Comparison of ENCODE assay signal across 9 mouse cellular contexts in the genomic region with DNA sequence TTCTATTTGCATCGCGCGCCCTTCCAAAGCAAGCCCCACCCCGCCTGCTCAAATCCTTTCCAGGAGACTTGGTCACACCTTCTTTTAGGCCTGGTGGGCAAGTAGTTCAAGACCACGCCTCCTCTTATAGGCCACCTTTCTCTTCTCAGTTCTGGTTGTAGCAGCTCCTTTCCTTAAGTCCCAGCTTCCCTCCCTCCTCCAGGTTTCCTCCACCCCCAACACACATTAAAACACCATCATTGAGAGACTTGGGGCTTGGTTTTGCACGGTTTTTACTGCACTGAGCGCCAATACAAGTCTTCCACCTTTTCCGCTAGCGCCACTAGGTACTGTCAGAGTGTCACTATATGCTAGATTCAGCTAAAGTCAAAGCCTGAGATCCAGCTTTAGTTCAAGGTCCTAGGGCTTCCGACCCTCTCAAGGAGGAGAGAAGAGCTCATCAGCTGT. TPM values are rescaled to one million over a fixed set of nuclear protein-coding genes. Genes with fewer than 3 reads are reported as not detected.
A peak's percentile ranks its signal among the peaks of the same experiment; 100 is the strongest.
DNase-seq lines count a peak whose midpoint lies in the region; ATAC-seq lines count a peak whose summit lies in the region.
"Had no signal": no experiment of that assay in that cellular context is flagged by ENCODE, and none has a peak within 500 bp of the region (broad histone marks: within the 10 kb centered on the region; RNA-seq: fewer than 3 reads in every experiment).

No protein-coding gene starts in this region.

- H3K4me2 ChIP-seq in kidney, embryonic 16.5 days (replicated peaks; ENCODE audit: low read depth, low read length), result peak overlapping the region; percentile 97
- H3K4me2 ChIP-seq in hindbrain, embryonic 13.5 days, result peak overlapping the region; percentile 97
- H3K4me2 ChIP-seq in midbrain, embryonic 14.5 days (ENCODE audit: low read length), result peak overlapping the region; percentile 99

- ATAC-seq in kidney, embryonic 16.5 days (ENCODE audit: low FRiP score, low TSS enrichment), result no peak
- no peak for ATAC-seq in hindbrain, embryonic 13.5 days (ENCODE audit: low FRiP score)
- no peak for ATAC-seq in midbrain, embryonic 14.5 days (ENCODE audit: low FRiP score, low TSS enrichment)

- H3K27ac ChIP-seq in kidney, embryonic 16.5 days (ENCODE audit: low read length), result no peak overlapping the region
- H3K27ac ChIP-seq in embryonic facial prominence, embryonic 10.5 days (replicated peaks), result no peak overlapping the region
- H3K27ac ChIP-seq in hindbrain, embryonic 13.5 days, result no peak overlapping the region
- no peak overlapping the region for H3K27ac ChIP-seq in midbrain, embryonic 14.5 days (replicated peaks; ENCODE audit: low read depth, low read length)

- H3K9ac ChIP-seq in kidney, embryonic 16.5 days (replicated peaks; ENCODE audit: low read length), result peak overlapping the region; percentile 56
- peak overlapping the region; percentile 58 for H3K9ac ChIP-seq in hindbrain, embryonic 13.5 days
- H3K9ac ChIP-seq in midbrain, embryonic 14.5 days (replicated peaks; ENCODE audit: low read length), result no peak overlapping the region

- no peaks in the 10 kb centered on the region for H3K9me3 ChIP-seq in kidney, embryonic 16.5 days (ENCODE audit: low read length)
- no peaks in the 10 kb centered on the region for H3K9me3 ChIP-seq in embryonic facial prominence, embryonic 10.5 days
- H3K9me3 ChIP-seq in hindbrain, embryonic 13.5 days, result no peaks in the 10 kb centered on the region
- no peaks in the 10 kb centered on the region for H3K9me3 ChIP-seq in midbrain, embryonic 14.5 days (ENCODE audit: control insufficient read depth, low read length)

- no peaks in the 10 kb centered on the region for H3K36me3 ChIP-seq in kidney, embryonic 16.5 days (ENCODE audit: insufficient read depth, low read length)
- H3K36me3 ChIP-seq in embryonic facial prominence, embryonic 10.5 days (replicated peaks), result no peaks in the 10 kb centered on the region
- H3K36me3 ChIP-seq in hindbrain, embryonic 13.5 days, result no peaks in the 10 kb centered on the region
- H3K36me3 ChIP-seq in midbrain, embryonic 14.5 days (ENCODE audit: control insufficient read depth, insufficient read depth, low read length), result no peaks in the 10 kb centered on the region

- peaks cover 28% of the 10 kb centered on the region for H3K27me3 ChIP-seq in kidney, embryonic 16.5 days (ENCODE audit: insufficient read depth, low read length)
- H3K27me3 ChIP-seq in embryonic facial prominence, embryonic 10.5 days (replicated peaks; ENCODE audit: low read depth, poor library complexity, severe bottlenecking), result peaks cover 45% of the 10 kb centered on the region
- peaks cover 41% of the 10 kb centered on the region for H3K27me3 ChIP-seq in hindbrain, embryonic 13.5 days
- H3K27me3 ChIP-seq in midbrain, embryonic 14.5 days (ENCODE audit: control insufficient read depth, insufficient read depth, low read length), result peaks cover 23% of the 10 kb centered on the region

- peaks cover 33% of the 10 kb centered on the region for H3K4me1 ChIP-seq in kidney, embryonic 16.5 days (ENCODE audit: insufficient read depth, low read length)
- peaks cover 61% of the 10 kb centered on the region for H3K4me1 ChIP-seq in embryonic facial prominence, embryonic 10.5 days
- H3K4me1 ChIP-seq in hindbrain, embryonic 13.5 days (replicated peaks), result peaks cover 49% of the 10 kb centered on the region
- peaks cover 28% of the 10 kb centered on the region for H3K4me1 ChIP-seq in midbrain, embryonic 14.5 days (ENCODE audit: control insufficient read depth, insufficient read depth, low read length)

- no peak for DNase-seq in kidney, adult 9 months
- DNase-seq in embryonic facial prominence, embryonic 10.5 days (ENCODE audit: low spot score), result no peak
- no peak for DNase-seq in midbrain, embryonic 14.5 days
- DNase-seq in urinary bladder, postnatal 10 days (ENCODE audit: low spot score), result no peak
- no peak for DNase-seq in frontal cortex, postnatal 14 days (ENCODE audit: low spot score in 2 of 2)
- no peak for DNase-seq in frontal cortex, postnatal 25 days (ENCODE audit: low spot score in 2 of 2)
- DNase-seq: right cerebral cortex, postnatal 14 days had no signal

- 11% methylated on average over 10 of the region's 10 CpGs for WGBS in kidney, embryonic 16.5 days
- WGBS in embryonic facial prominence, embryonic 10.5 days, result 9% methylated on average over 10 of the region's 10 CpGs
- WGBS in hindbrain, embryonic 13.5 days, result 8% methylated on average over 10 of the region's 10 CpGs
- WGBS in midbrain, embryonic 14.5 days, result 5% methylated on average over 10 of the region's 10 CpGs

- peak overlapping the region; percentile 81 for H3K4me3 ChIP-seq in kidney, embryonic 16.5 days (ENCODE audit: low read length)
- H3K4me3 ChIP-seq in embryonic facial prominence, embryonic 10.5 days, result peak overlapping the region; percentile 93
- peak overlapping the region; percentile 83 for H3K4me3 ChIP-seq in hindbrain, embryonic 13.5 days
- H3K4me3 ChIP-seq in midbrain, embryonic 14.5 days (replicated peaks; ENCODE audit: low read depth, low read length), result peak overlapping the region; percentile 62

RNA-seq across cellular contexts. Expression of a gene that starts 7.1 kb away (rescaled TPM):
- polyA plus RNA-seq in kidney, embryonic 16.5 days (2015; fragmentation: Nextera tagmentation; extraction: Ambion mirVana), result 26.0 and 31.3 TPM in 2 replicates
- polyA plus RNA-seq in embryonic facial prominence, embryonic 10.5 days (2016; fragmentation: Nextera tagmentation; extraction: Ambion mirVana), result 39.8 and 39.9 TPM in 2 replicates
- polyA plus RNA-seq in hindbrain, embryonic 13.5 days (2015; fragmentation: Nextera tagmentation; extraction: Ambion mirVana), result 50.6 and 51.3 TPM in 2 replicates
- polyA plus RNA-seq in midbrain, embryonic 14.5 days (2014; fragmentation: Nextera tagmentation; extraction: Ambion mirVana), result 41.1 and 41.2 TPM in 2 replicates

RNA-seq across cellular contexts. Expression of a gene that starts 22.5 kb away (rescaled TPM):
- 46.5 and 47.7 TPM in 2 replicates for polyA plus RNA-seq in kidney, embryonic 16.5 days (2015; fragmentation: Nextera tagmentation; extraction: Ambion mirVana)
- 19.8 and 23.1 TPM in 2 replicates for polyA plus RNA-seq in embryonic facial prominence, embryonic 10.5 days (2016; fragmentation: Nextera tagmentation; extraction: Ambion mirVana)
- polyA plus RNA-seq in hindbrain, embryonic 13.5 days (2015; fragmentation: Nextera tagmentation; extraction: Ambion mirVana), result 7.1 and 8.7 TPM in 2 replicates
- 2.6 and 4.9 TPM in 2 replicates for polyA plus RNA-seq in midbrain, embryonic 14.5 days (2014; fragmentation: Nextera tagmentation; extraction: Ambion mirVana)

RNA-seq across cellular contexts. Expression of a gene that starts 25.1 kb away (rescaled TPM):
- polyA plus RNA-seq in kidney, embryonic 16.5 days (2015; fragmentation: Nextera tagmentation; extraction: Ambion mirVana), result 34.0 and 37.3 TPM in 2 replicates
- polyA plus RNA-seq in embryonic facial prominence, embryonic 10.5 days (2016; fragmentation: Nextera tagmentation; extraction: Ambion mirVana), result 49.3 and 50.2 TPM in 2 replicates
- polyA plus RNA-seq in hindbrain, embryonic 13.5 days (2015; fragmentation: Nextera tagmentation; extraction: Ambion mirVana), result 34.9 and 35.5 TPM in 2 replicates
- polyA plus RNA-seq in midbrain, embryonic 14.5 days (2014; fragmentation: Nextera tagmentation; extraction: Ambion mirVana), result 17.0 and 24.8 TPM in 2 replicates

RNA-seq across cellular contexts. Expression of a gene that starts 25.3 kb away (rescaled TPM):
- 142 and 150 TPM in 2 replicates for polyA plus RNA-seq in kidney, embryonic 16.5 days (2015; fragmentation: Nextera tagmentation; extraction: Ambion mirVana)
- 136 and 137 TPM in 2 replicates for polyA plus RNA-seq in embryonic facial prominence, embryonic 10.5 days (2016; fragmentation: Nextera tagmentation; extraction: Ambion mirVana)
- 103 and 105 TPM in 2 replicates for polyA plus RNA-seq in hindbrain, embryonic 13.5 days (2015; fragmentation: Nextera tagmentation; extraction: Ambion mirVana)
- polyA plus RNA-seq in midbrain, embryonic 14.5 days (2014; fragmentation: Nextera tagmentation; extraction: Ambion mirVana), result 97.6 and 123 TPM in 2 replicates

RNA-seq across cellular contexts. Expression of a gene that starts 51.4 kb away (rescaled TPM):
- polyA plus RNA-seq in kidney, embryonic 16.5 days (2015; fragmentation: Nextera tagmentation; extraction: Ambion mirVana), result 58.6 and 67.2 TPM in 2 replicates
- polyA plus RNA-seq in embryonic facial prominence, embryonic 10.5 days (2016; fragmentation: Nextera tagmentation; extraction: Ambion mirVana), result 46.2 and 55.9 TPM in 2 replicates
- polyA plus RNA-seq in hindbrain, embryonic 13.5 days (2015; fragmentation: Nextera tagmentation; extraction: Ambion mirVana), result 92.4 and 93.5 TPM in 2 replicates
- polyA plus RNA-seq in midbrain, embryonic 14.5 days (2014; fragmentation: Nextera tagmentation; extraction: Ambion mirVana), result 77.5 and 80.8 TPM in 2 replicates
